ENCODE assay signal across 22 mouse cellular contexts in genomic region chr13:30046061-30046460, GRCm38 (mm10).
DNase-seq lines count a peak whose midpoint lies in the region; ATAC-seq lines count a peak whose summit lies in the region.
"Had no signal": no experiment of that assay in that cellular context is flagged by ENCODE, and none has a peak within 500 bp of the region (broad histone marks: within the 10 kb centered on the region; RNA-seq: fewer than 3 reads in every experiment).

No protein-coding gene starts in this region.

- no peak overlapping the region for H3K9ac ChIP-seq in hindbrain, embryonic 16.5 days (ENCODE audit: low read depth, low read length)
- H3K9ac ChIP-seq: embryonic facial prominence, embryonic 15.5 days; liver, postnatal 0 days had no signal

- H3K9me3 ChIP-seq in hindbrain, embryonic 16.5 days (ENCODE audit: control insufficient read depth, low read length), result no peaks in the 10 kb centered on the region
- H3K9me3 ChIP-seq: embryonic facial prominence, embryonic 15.5 days; heart, embryonic 10.5 days had no signal

- H3K36me3 ChIP-seq in hindbrain, embryonic 16.5 days (ENCODE audit: control insufficient read depth, insufficient read depth, low read length), result no peaks in the 10 kb centered on the region
- no peaks in the 10 kb centered on the region for H3K36me3 ChIP-seq in splenic B cell, adult 2 months (ENCODE audit: control insufficient read depth, insufficient read depth, low read length, poor library complexity, severe bottlenecking)
- H3K36me3 ChIP-seq: embryonic facial prominence, embryonic 15.5 days; heart, embryonic 10.5 days had no signal

- H3K4me3 ChIP-seq in hindbrain, embryonic 16.5 days (ENCODE audit: low read length), result no peak overlapping the region
- H3K4me3 ChIP-seq: embryonic facial prominence, embryonic 15.5 days; heart, embryonic 10.5 days had no signal

- H3K4me2 ChIP-seq in hindbrain, embryonic 16.5 days (ENCODE audit: low read length), result no peak overlapping the region
- H3K4me2 ChIP-seq: embryonic facial prominence, embryonic 15.5 days had no signal

- no peaks in the 10 kb centered on the region for H3K27me3 ChIP-seq in hindbrain, embryonic 16.5 days (replicated peaks; ENCODE audit: control insufficient read depth, insufficient read depth, low read length)
- no peaks in the 10 kb centered on the region for H3K27me3 ChIP-seq in splenic B cell, adult 2 months (ENCODE audit: control insufficient read depth, insufficient read depth, low read length, poor library complexity, severe bottlenecking)
- H3K27me3 ChIP-seq: embryonic facial prominence, embryonic 15.5 days had no signal

- peak; percentile 82 for ATAC-seq in hindbrain, embryonic 16.5 days
- ATAC-seq: activated CD4-positive, CD25-positive, alpha-beta regulatory T cell, adult 4 months; inflammation-experienced regulatory T-cells, adult 6 months; liver, postnatal 0 days had no signal

- H3K4me1 ChIP-seq in hindbrain, embryonic 16.5 days (ENCODE audit: control insufficient read depth, insufficient read depth, low read depth, low read length), result no peaks in the 10 kb centered on the region
- H3K4me1 ChIP-seq: embryonic facial prominence, embryonic 15.5 days had no signal

- peak; percentile 78 for DNase-seq in heart, adult 11 months
- no peak for DNase-seq in heart, adult 18-20 months
- DNase-seq in right cerebral cortex, adult 18-20 months, result peak; percentile 8
- DNase-seq in right cerebral cortex, postnatal 25 days, result no peak
- peak; percentile 9 for DNase-seq in splenic B cell, adult 2 months (ENCODE audit: low read depth, low spot score)
- DNase-seq in cerebellum, postnatal 36 days, result no peak
- DNase-seq: adrenal gland, postnatal 25 days; B cell, adult 2 months; cerebellum, adult 9-10 months; embryo, embryonic 11 days; gastrocnemius, postnatal 14 days; heart, postnatal 10 days; kidney, adult 8-10 months; kidney, postnatal 25 days; liver; liver, postnatal 0 days; lung, postnatal 14 days had no signal

- 77% methylated on average over 13 of the region's 15 CpGs for WGBS in hindbrain, embryonic 16.5 days

- no peak overlapping the region for H3K27ac ChIP-seq in hindbrain, embryonic 16.5 days (ENCODE audit: low read depth, low read length)
- H3K27ac ChIP-seq: embryonic facial prominence, embryonic 15.5 days; heart, embryonic 10.5 days had no signal

Comparison
In these comparisons a context has a peak if more than half of its experiments do, and no peak if none do; other contexts are left out.
1. DNase-seq: peak in heart, adult 11 months (single experiment), right cerebral cortex, adult 18-20 months (single experiment) and splenic B cell, adult 2 months (single experiment); none in heart, adult 18-20 months (0 of 2), right cerebral cortex, postnatal 25 days (single experiment) and cerebellum, postnatal 36 days (0 of 2).